Mouse (Mus musculus) intestine, postnatal 0 days (tissue): ENCODE data around the gene Adam10. TPM values are rescaled to one million over a fixed set of nuclear protein-coding genes. Genes with fewer than 3 reads are reported as not detected.

Experiments
- ATAC-seq: fragments of 200-750 bp; cut with Nextera tagmentation; 2 replicates; pipeline ENCODE4 v1.8.0; 2017; ENCODE audit warnings: mild to moderate bottlenecking, moderate TSS enrichment, moderate library complexity
- H3K27ac ChIP-seq: fragments of 300-500 bp; sonication (generic); 2 replicates; pipeline ENCODE4 v1.5.1; 2014; ENCODE audit warnings: mild to moderate bottlenecking, low read depth, low read length, moderate library complexity
- H3K27me3 ChIP-seq: fragments of 300-500 bp; sonication (generic); replicated peaks from 2 replicates; pipeline ENCODE4 v1.6.1; 2014; ENCODE audit warnings: low read length, mixed read lengths; ENCODE audit not compliant: control insufficient read depth, insufficient read depth
- H3K36me3 ChIP-seq: fragments of 300-500 bp; sonication (generic); 2 replicates; pipeline ENCODE4 v1.6.1; 2014; ENCODE audit warnings: mild to moderate bottlenecking, moderate library complexity; ENCODE audit not compliant: control insufficient read depth, insufficient read depth
- H3K4me1 ChIP-seq: fragments of 300-500 bp; sonication (generic); replicated peaks from 2 replicates; pipeline ENCODE4 v1.6.1; 2014; ENCODE audit warnings: antibody characterized with exemption, low read length, mixed read lengths; ENCODE audit not compliant: control insufficient read depth, insufficient read depth
- H3K4me2 ChIP-seq: fragments of 300-500 bp; sonication (generic); replicated peaks from 2 replicates; pipeline ENCODE4 v1.6.1; 2014; ENCODE audit warnings: low read depth, mild to moderate bottlenecking, moderate library complexity
- H3K4me3 ChIP-seq: fragments of 300-500 bp; sonication (generic); 2 replicates; pipeline ENCODE4 v1.5.1; 2014; ENCODE audit warnings: low read depth, low read length
- H3K9ac ChIP-seq: fragments of 300-500 bp; sonication (generic); 2 replicates; pipeline ENCODE4 v1.6.1; 2014; ENCODE audit warnings: mild to moderate bottlenecking, low read depth, low read length
- H3K9me3 ChIP-seq: fragments of 300-500 bp; sonication (generic); 2 replicates; pipeline ENCODE4 v1.6.1; 2016; ENCODE audit warnings: mixed run types; ENCODE audit not compliant: control insufficient read depth
- CTCF ChIP-seq: sonication (generic); IDR thresholded peaks from 2 replicates; pipeline ENCODE4 v1.5.1; 2016; ENCODE audit warnings: low read depth, mild to moderate bottlenecking, control low read depth, antibody characterized with exemption, moderate library complexity
- WGBS: fragments of 180-500 bp; shearing (Covaris S2); extraction: QIAGEN DNeasy Blood & Tissue Kit; methylation state at CpG from one replicate; pipeline ENCODE4 v1.1.7; 2014; 5-methylcytosine and 5-hydroxymethylcytosine counted together
- polyA plus RNA-seq: library from polyadenylated mRNA; unstranded; fragments of >200 nt; fragmentation: Nextera tagmentation; extraction: Ambion mirVana; gene quantifications from 2 replicates; pipeline ENCODE4 v1.2.1, GENCODE M21; 2015

Adam10 gene
- polyA plus RNA-seq, 1 experiment from 2014 or later = 33.5 TPM

- Histone ChIP-seq H3K27ac (no peak overlapping the region), H3K27me3 (no peaks in the 10 kb centered on the region), H3K36me3 (no peaks in the 10 kb centered on the region), H3K9me3 (no peaks in the 10 kb centered on the region), H3K4me3 (no peak overlapping the region), H3K9ac (no peak overlapping the region), H3K4me2 (no peak overlapping the region), H3K4me1 (no peaks in the 10 kb centered on the region)
- TF ChIP-seq CTCF = no peak
- WGBS = 43% methylated on average over 6 of the region's 6 CpGs
- ATAC-seq = no peak
Observed at GRCm38 (mm10) chr9:70670381-70670780, 8.4 kb upstream of the Adam10 start.

- Histone ChIP-seq H3K4me2 (no peak overlapping the region), H3K36me3 (no peaks in the 10 kb centered on the region), H3K27ac (no peak overlapping the region), H3K9ac (no peak overlapping the region), H3K9me3 (no peaks in the 10 kb centered on the region), H3K27me3 (no peaks in the 10 kb centered on the region), H3K4me3 (no peak overlapping the region), H3K4me1 (no peaks in the 10 kb centered on the region)
- TF ChIP-seq CTCF = no peak
- no peak for ATAC-seq
- WGBS = 63% methylated on average over 6 of the region's 6 CpGs
Observed at GRCm38 (mm10) chr9:70671278-70671677, 7.5 kb upstream of the Adam10 start.

GRCm38 (mm10) chr9:70671772-70672579 is 6.8 kb upstream of the Adam10 start:
- Histone ChIP-seq H3K27me3 (no peaks in the 10 kb centered on the region), H3K4me1 (no peaks in the 10 kb centered on the region), H3K27ac (no peak overlapping the region), H3K36me3 (no peaks in the 10 kb centered on the region), H3K4me3 (no peak overlapping the region), H3K9me3 (no peaks in the 10 kb centered on the region), H3K9ac (no peak overlapping the region), H3K4me2 (no peak overlapping the region)
- WGBS = 36% methylated on average over 10 of the region's 10 CpGs
- ATAC-seq = no peak
- peak; percentile 75 for TF ChIP-seq CTCF

- Histone ChIP-seq H3K4me2 (no peak overlapping the region), H3K4me3 (no peak overlapping the region), H3K36me3 (no peaks in the 10 kb centered on the region), H3K27me3 (no peaks in the 10 kb centered on the region), H3K27ac (no peak overlapping the region), H3K9ac (no peak overlapping the region), H3K9me3 (no peaks in the 10 kb centered on the region), H3K4me1 (no peaks in the 10 kb centered on the region)
- ATAC-seq = no peak
- no peak for TF ChIP-seq CTCF
- WGBS = 93% methylated on average over 4 of the region's 4 CpGs
Observed at GRCm38 (mm10) chr9:70673656-70674055, 5.1 kb upstream of the Adam10 start.

- Histone ChIP-seq H3K36me3 (no peaks in the 10 kb centered on the region), H3K27ac (no peak overlapping the region), H3K9me3 (no peaks in the 10 kb centered on the region), H3K4me3 (no peak overlapping the region), H3K4me1 (no peaks in the 10 kb centered on the region), H3K9ac (no peak overlapping the region), H3K27me3 (no peaks in the 10 kb centered on the region), H3K4me2 (no peak overlapping the region)
- 76% methylated on average over 4 of the region's 4 CpGs for WGBS
- no peak for ATAC-seq
- no peak for TF ChIP-seq CTCF
Observed at GRCm38 (mm10) chr9:70675117-70675516, 3.7 kb upstream of the Adam10 start.

- Histone ChIP-seq H3K36me3 (no peaks in the 10 kb centered on the region), H3K4me2 (no peak overlapping the region), H3K9ac (no peak overlapping the region), H3K27ac (no peak overlapping the region), H3K9me3 (no peaks in the 10 kb centered on the region), H3K4me3 (no peak overlapping the region), H3K4me1 (no peaks in the 10 kb centered on the region), H3K27me3 (no peaks in the 10 kb centered on the region)
- 90% methylated on average over 5 of the region's 5 CpGs for WGBS
- TF ChIP-seq CTCF = peak; percentile 42
- ATAC-seq = no peak
Observed at GRCm38 (mm10) chr9:70675961-70676360, 2.8 kb upstream of the Adam10 start.
